Mouse (Mus musculus): ENCODE measurements around the gene Deaf1. TPM values are rescaled to one million over a fixed set of nuclear protein-coding genes. Genes with fewer than 3 reads are reported as not detected.
A peak's percentile ranks its signal among the peaks of the same experiment; 100 is the strongest.

Deaf1 gene
- polyA plus RNA-seq, 1 experiment = 49.3 TPM

DNA sequence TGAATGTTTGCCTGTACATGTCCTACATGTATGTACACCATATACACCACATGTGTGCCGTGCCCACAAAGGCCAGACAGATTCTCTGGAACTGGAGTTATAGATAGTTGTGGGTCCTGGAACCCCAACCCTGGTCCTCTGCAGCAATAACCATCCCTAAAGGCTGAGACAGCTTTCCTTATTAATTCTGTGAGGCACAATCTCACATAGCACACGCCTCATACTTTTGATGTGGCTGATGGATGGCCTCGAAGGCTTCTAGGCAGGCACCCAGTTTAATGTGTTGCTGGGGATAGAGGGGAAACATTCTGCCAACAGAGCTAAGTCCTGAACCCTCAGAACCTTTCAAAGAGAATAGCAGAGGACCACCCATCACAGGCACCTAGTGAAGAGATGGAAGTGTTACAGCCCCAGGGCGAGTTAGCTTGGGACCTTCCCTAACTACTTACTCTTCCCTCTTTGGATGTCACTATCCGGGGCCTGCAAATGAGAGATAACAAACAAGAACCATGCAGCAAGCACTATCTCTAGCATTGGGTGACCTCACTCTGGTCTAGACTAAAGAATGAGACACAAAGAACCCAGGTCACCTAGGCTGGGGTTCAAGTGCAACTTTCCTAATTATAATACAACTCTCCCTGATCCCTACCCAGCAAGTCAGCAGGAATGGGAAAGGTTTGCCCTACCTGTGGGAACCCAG, 37.0 kb upstream of the Deaf1 start:
- Histone ChIP-seq H3K4me1 (ENCODE audit: control insufficient read depth, insufficient read depth, low read length) (peaks cover 5% of the 10 kb centered on the region), H3K27me3 (ENCODE audit: control insufficient read depth, insufficient read depth, low read length) (no peaks in the 10 kb centered on the region), H3K27ac (ENCODE audit: insufficient read depth, low read length) (peak overlapping the region; percentile 50; the same call in 1 of the 2 replicates), H3K4me3 (replicated peaks; ENCODE audit: insufficient read depth, low read depth, low read length) (no peak overlapping the region)
- no peak for TF ChIP-seq POLR2A (IDR thresholded peaks at IDR 0.05; ENCODE audit: borderline replicate concordance, insufficient read depth, low read length)
- TF ChIP-seq CTCF (IDR thresholded peaks at IDR 0.05; ENCODE audit: borderline replicate concordance, insufficient read depth, low read depth, low read length) = no peak
- DNase-seq = no peak
- 77% methylated on average over 5 of the region's 5 CpGs for WGBS

- WGBS = 69% methylated on average over 2 of the region's 2 CpGs
- DNase-seq = no peak
- TF ChIP-seq POLR2A (IDR thresholded peaks at IDR 0.05; ENCODE audit: borderline replicate concordance, insufficient read depth, low read length) (no peak), CTCF (IDR thresholded peaks at IDR 0.05; ENCODE audit: borderline replicate concordance, insufficient read depth, low read depth, low read length) (no peak)
- H3K27me3 ChIP-seq (ENCODE audit: control insufficient read depth, insufficient read depth, low read length) = no peaks in the 10 kb centered on the region
- H3K27ac ChIP-seq (ENCODE audit: insufficient read depth, low read length) = no peak overlapping the region; the same call in 1 of the 2 replicates
- H3K4me3 ChIP-seq (replicated peaks; ENCODE audit: insufficient read depth, low read depth, low read length) = no peak overlapping the region
- peaks cover 5% of the 10 kb centered on the region for H3K4me1 ChIP-seq (ENCODE audit: control insufficient read depth, insufficient read depth, low read length)
Observed at GRCm38 (mm10) chr7:141363752-141364125, 36.2 kb upstream of the Deaf1 start.

GRCm38 (mm10) chr7:141363106-141363751, 35.7 kb upstream of the Deaf1 start:
- DNase-seq = peak; percentile 80 to 82
- Histone ChIP-seq H3K4me1 (ENCODE audit: control insufficient read depth, insufficient read depth, low read length) (peaks cover 5% of the 10 kb centered on the region), H3K27ac (ENCODE audit: insufficient read depth, low read length) (no peak overlapping the region), H3K27me3 (ENCODE audit: control insufficient read depth, insufficient read depth, low read length) (no peaks in the 10 kb centered on the region), H3K4me3 (replicated peaks; ENCODE audit: insufficient read depth, low read depth, low read length) (no peak overlapping the region)
- peak; percentile 84 for TF ChIP-seq CTCF (IDR thresholded peaks at IDR 0.05; ENCODE audit: borderline replicate concordance, insufficient read depth, low read depth, low read length)
- no peak for TF ChIP-seq POLR2A (IDR thresholded peaks at IDR 0.05; ENCODE audit: borderline replicate concordance, insufficient read depth, low read length)
- WGBS = 56% methylated on average over 4 of the region's 4 CpGs

DNA sequence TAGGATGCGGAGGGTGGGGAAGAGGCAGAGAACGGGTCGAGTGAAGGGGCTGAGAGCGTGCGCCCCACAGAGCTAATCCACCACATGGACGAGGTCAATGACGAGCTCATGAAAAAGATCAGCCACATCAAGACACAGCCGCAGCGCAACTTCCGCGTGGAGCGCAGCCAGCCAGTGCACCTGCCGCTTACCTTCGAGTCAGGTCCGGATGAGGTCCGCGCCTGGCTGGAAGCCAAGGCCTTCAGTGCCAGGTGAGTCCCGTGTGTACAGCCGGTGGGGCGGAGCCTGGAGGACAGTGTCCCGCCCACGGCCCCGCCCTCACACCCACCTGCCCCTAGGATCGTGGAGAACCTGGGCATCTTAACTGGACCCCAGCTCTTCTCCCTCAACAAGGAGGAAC, 34.0 kb upstream of the Deaf1 start:
- Histone ChIP-seq H3K27me3 (ENCODE audit: control insufficient read depth, insufficient read depth, low read length) (no peaks in the 10 kb centered on the region), H3K27ac (ENCODE audit: insufficient read depth, low read length) (no peak overlapping the region), H3K4me1 (ENCODE audit: control insufficient read depth, insufficient read depth, low read length) (peaks cover 9% of the 10 kb centered on the region), H3K4me3 (replicated peaks; ENCODE audit: insufficient read depth, low read depth, low read length) (peak overlapping the region; percentile 37)
- 11% methylated on average over 24 of the region's 24 CpGs for whole genome bisulfite sequencing
- TF ChIP-seq POLR2A (IDR thresholded peaks at IDR 0.05; ENCODE audit: borderline replicate concordance, insufficient read depth, low read length) = no peak
- TF ChIP-seq CTCF (IDR thresholded peaks at IDR 0.05; ENCODE audit: borderline replicate concordance, insufficient read depth, low read depth, low read length) = no peak
- DNase-seq = peak; percentile 75 to 80

DNA sequence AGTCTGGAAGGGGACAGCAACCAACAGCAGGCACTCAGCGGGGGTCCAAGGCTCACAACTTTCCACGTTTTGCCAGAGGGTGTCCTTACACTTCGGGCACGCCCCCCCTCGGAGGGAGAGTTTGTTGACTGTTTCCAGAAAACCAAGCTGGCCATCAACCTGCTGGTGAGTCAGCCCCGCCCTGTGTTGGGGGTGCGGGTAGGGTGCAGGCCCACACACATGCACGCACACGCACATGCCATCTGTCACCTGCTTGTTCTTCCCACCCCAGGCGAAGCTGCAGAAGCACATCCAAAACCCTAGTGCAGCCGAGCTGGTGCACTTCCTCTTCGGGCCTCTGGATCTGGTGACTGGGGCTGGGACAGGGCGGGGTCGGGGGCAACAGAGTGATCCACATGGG, 29.5 kb upstream of the Deaf1 start:
- WGBS = 30% methylated on average over 14 of the region's 14 CpGs
- Histone ChIP-seq H3K4me3 (replicated peaks; ENCODE audit: insufficient read depth, low read depth, low read length) (no peak overlapping the region), H3K27me3 (ENCODE audit: control insufficient read depth, insufficient read depth, low read length) (no peaks in the 10 kb centered on the region), H3K27ac (ENCODE audit: insufficient read depth, low read length) (no peak overlapping the region), H3K4me1 (ENCODE audit: control insufficient read depth, insufficient read depth, low read length) (peaks cover 25% of the 10 kb centered on the region)
- TF ChIP-seq POLR2A (IDR thresholded peaks at IDR 0.05; ENCODE audit: borderline replicate concordance, insufficient read depth, low read length) = no peak
- DNase-seq = no peak

- WGBS = 36% methylated on average over 12 of the region's 12 CpGs
- Histone ChIP-seq H3K4me1 (ENCODE audit: control insufficient read depth, insufficient read depth, low read length) (peaks cover 19% of the 10 kb centered on the region), H3K27me3 (ENCODE audit: control insufficient read depth, insufficient read depth, low read length) (no peaks in the 10 kb centered on the region), H3K4me3 (replicated peaks; ENCODE audit: insufficient read depth, low read depth, low read length) (no peak overlapping the region), H3K27ac (ENCODE audit: insufficient read depth, low read length) (no peak overlapping the region)
- no peak for TF ChIP-seq POLR2A (IDR thresholded peaks at IDR 0.05; ENCODE audit: borderline replicate concordance, insufficient read depth, low read length)
- TF ChIP-seq CTCF (IDR thresholded peaks at IDR 0.05; ENCODE audit: borderline replicate concordance, insufficient read depth, low read depth, low read length) = peak; percentile 33; the same call in 1 of the 2 replicates
- peak in 1 of 2 experiments; percentile 46 for DNase-seq
Observed at GRCm38 (mm10) chr7:141355626-141356326, 28.3 kb upstream of the Deaf1 start.

DNA sequence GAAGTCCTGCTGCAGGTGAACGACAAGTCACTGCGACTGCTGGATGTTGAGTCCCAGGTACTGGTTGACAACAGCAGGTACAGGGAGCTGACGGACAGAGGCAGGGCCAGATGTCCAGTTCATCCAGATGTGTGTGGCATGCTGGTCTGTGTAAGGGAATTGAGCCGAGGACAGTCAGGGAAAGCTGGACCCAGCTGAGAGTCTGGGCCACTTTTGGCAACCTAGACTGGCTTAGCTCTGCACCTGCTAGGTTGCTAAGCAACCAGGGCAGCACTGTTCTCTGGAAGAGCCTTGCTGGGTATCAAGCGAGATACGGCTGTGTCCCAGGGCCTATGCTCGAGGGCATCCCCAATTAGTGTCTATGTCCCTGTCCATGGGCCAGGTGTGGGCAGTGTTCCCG, 27.6 kb upstream of the Deaf1 start:
- no peak for TF ChIP-seq CTCF (IDR thresholded peaks at IDR 0.05; ENCODE audit: borderline replicate concordance, insufficient read depth, low read depth, low read length)
- no peak for TF ChIP-seq POLR2A (IDR thresholded peaks at IDR 0.05; ENCODE audit: borderline replicate concordance, insufficient read depth, low read length)
- peak in 1 of 2 experiments; percentile 63 for DNase-seq
- H3K4me1 ChIP-seq (ENCODE audit: control insufficient read depth, insufficient read depth, low read length) = peaks cover 19% of the 10 kb centered on the region
- WGBS = 33% methylated on average over 8 of the region's 8 CpGs
- no peak overlapping the region for H3K27ac ChIP-seq (ENCODE audit: insufficient read depth, low read length)
- H3K27me3 ChIP-seq (ENCODE audit: control insufficient read depth, insufficient read depth, low read length) = no peaks in the 10 kb centered on the region
- H3K4me3 ChIP-seq (replicated peaks; ENCODE audit: insufficient read depth, low read depth, low read length) = no peak overlapping the region
